Mouse (Mus musculus) brain, embryonic 14.5 days (tissue): ENCODE measurements around the gene Olfr733. TPM values are rescaled to one million over a fixed set of nuclear protein-coding genes. Genes with fewer than 3 reads are reported as not detected.

Experiments used
- DNase-seq: peaks from one replicate; pipeline ENCODE4 v3.0.0-alpha.2; 2011; ENCODE audit warnings: low read depth
- CTCF ChIP-seq: fragments of 200-500 bp; IDR thresholded peaks from 2 replicates; pipeline ENCODE4 v1.5.1; 2012; ENCODE audit warnings: inconsistent platforms, mild to moderate bottlenecking, moderate library complexity, borderline replicate concordance; ENCODE audit not compliant: insufficient read depth, insufficient read length; ENCODE audit errors: extremely low read depth
- POLR2A ChIP-seq: fragments of 200-500 bp; IDR thresholded peaks from 2 replicates; pipeline ENCODE4 v1.6.1; 2012; ENCODE audit warnings: mild to moderate bottlenecking, inconsistent platforms, borderline replicate concordance; ENCODE audit not compliant: poor library complexity, insufficient read depth, insufficient read length, severe bottlenecking; ENCODE audit errors: extremely low read depth
- polyA plus RNA-seq: library from polyadenylated mRNA; depleted of rRNA; stranded (reverse); fragments of >200 nt; gene quantifications from 2 replicates; pipeline ENCODE4 v1.2.3, GENCODE M21; 2012; rRNA removed

Gene Olfr733
- polyA plus RNA-seq = not detected in 2 replicates

DNA sequence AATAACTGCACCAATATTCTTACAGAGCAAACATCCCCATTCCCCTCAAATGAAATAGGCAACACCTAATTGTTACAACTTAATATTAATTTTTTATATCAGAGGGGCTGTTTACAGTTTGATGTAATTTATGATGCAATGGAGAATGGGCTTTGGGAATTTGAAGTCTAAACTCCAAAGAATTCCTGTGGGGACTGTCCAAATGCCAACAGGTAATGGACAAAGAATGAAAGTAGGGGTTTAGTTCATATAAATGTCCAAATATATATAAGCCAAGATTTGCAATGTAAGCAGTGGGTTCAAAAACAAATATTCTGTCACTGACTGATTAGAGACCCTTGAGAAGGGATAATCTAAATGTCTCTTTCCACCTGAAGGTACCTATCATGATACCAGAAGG is at the start of gene Olfr733:
Gene Olfr733 (minus strand): TSS at position 101 of the 400 bp plus-strand sequence.
- no peak for TF ChIP-seq POLR2A
- DNase-seq = no peak

DNA sequence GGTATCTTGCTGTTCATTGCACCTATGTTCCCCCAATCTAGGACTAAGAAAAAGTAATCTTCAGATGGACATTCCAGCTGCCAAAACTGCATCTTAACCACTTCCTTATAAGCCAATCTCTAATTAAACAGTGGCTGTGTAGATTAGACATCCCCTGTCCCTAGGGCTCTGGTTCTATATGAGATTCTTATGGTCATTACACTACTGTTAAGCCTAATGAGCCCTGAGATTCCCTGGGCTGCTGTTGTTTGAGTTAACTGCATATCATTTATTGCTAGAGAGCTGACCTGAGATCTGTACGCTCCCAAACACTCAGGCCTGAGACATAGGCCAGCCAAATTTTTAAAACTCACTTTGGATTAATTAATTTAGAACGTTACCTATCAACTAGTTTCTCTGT is 47.5 kb upstream of the Olfr733 start, which contains the start of gene Olfr735:
Gene Olfr735 (minus strand): TSS at position 77 of the 400 bp plus-strand sequence.
- DNase-seq = no peak
- TF ChIP-seq POLR2A (no peak), CTCF (no peak)

DNA sequence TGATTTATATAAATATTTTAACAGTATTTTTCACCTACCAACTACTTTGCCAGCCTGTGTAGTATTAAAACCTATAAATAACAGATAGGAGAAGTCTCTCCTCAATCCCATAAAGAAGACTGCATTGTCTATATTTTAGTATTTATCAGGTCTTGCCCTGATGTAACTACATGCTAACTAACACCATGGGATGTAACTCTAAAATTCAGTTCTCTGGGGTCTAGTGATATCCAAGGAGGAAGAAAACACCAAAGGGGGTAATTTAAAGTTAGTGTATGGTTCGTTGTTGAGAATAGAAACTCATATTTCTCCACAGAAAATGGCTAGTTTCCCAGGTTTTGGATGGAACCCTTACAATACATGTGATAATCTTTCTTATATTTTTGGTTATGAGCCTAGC is 25.3 kb upstream of the Olfr733 start, which contains the start of gene Olfr734:
Gene Olfr734 (minus strand): TSS at position 101 of the 400 bp plus-strand sequence.
- TF ChIP-seq POLR2A (no peak), CTCF (no peak)
- no peak for DNase-seq

DNA sequence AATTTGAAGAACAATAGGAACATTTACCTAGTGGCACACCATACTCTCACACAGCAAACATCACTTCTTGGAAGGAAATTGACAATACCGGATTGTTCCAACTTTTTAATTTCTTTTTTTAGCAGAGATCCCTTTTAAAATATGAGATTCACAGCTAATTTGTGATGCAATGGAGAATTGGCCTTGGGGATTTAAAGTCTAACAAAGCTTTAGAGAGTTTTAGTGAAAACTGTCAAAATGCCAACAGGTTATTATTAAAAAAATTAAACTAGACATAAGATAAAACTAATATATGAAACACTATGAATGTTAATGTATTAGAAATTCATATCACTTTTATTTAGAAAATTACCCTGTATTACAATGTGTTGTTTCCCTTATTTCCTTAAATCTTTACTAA is 17.2 kb downstream of the Olfr733 start, which contains the start of gene Olfr732:
Gene Olfr732 (minus strand): TSS at position 101 of the 400 bp plus-strand sequence.
- TF ChIP-seq POLR2A (no peak), CTCF (no peak)
- DNase-seq = no peak

Other genes starting within 250 kb of the Olfr733 start
- not detected in 2 replicates for gene Olfr726, start 210.6 kb downstream of the Olfr733 start, polyA plus RNA-seq
- gene Olfr727, start 178.3 kb downstream of the Olfr733 start, polyA plus RNA-seq = not detected in 2 replicates
- gene Olfr728, start 158.8 kb downstream of the Olfr733 start, polyA plus RNA-seq = not detected in 2 replicates
- not detected in 2 replicates for gene Olfr729, start 148.6 kb downstream of the Olfr733 start, polyA plus RNA-seq
- gene Olfr730, start 113.3 kb downstream of the Olfr733 start, polyA plus RNA-seq = not detected in 2 replicates
- not detected in 2 replicates for gene Olfr731, start 59.7 kb downstream of the Olfr733 start, polyA plus RNA-seq
- gene Olfr732, start 17.3 kb downstream of the Olfr733 start, polyA plus RNA-seq = not detected in 2 replicates
- not detected in 2 replicates for gene Olfr734, start 25.2 kb upstream of the Olfr733 start, polyA plus RNA-seq
- not detected in 2 replicates for gene Olfr735, start 47.4 kb upstream of the Olfr733 start, polyA plus RNA-seq
- not detected in 2 replicates for gene Tlr11, start 56.4 kb upstream of the Olfr733 start, polyA plus RNA-seq
- gene Olfr736, start 79.6 kb upstream of the Olfr733 start, polyA plus RNA-seq = not detected in 2 replicates
- gene Olfr738, start 106.0 kb upstream of the Olfr733 start, polyA plus RNA-seq = not detected in 2 replicates
- not detected in 2 replicates for gene Olfr739, start 117.1 kb upstream of the Olfr733 start, polyA plus RNA-seq
- gene Olfr740, start 144.0 kb upstream of the Olfr733 start, polyA plus RNA-seq = not detected in 2 replicates
- not detected in 2 replicates for gene Olfr741, start 171.2 kb upstream of the Olfr733 start, polyA plus RNA-seq
- gene Olfr742, start 202.1 kb upstream of the Olfr733 start, polyA plus RNA-seq = not detected in 2 replicates
- not detected in 2 replicates for gene Olfr743, start 220.3 kb upstream of the Olfr733 start, polyA plus RNA-seq